Mouse (Mus musculus) retina, adult 2 months (tissue): ENCODE data around the gene Fsd1l.

Source experiments
- DNase-seq: peaks from one replicate; pipeline ENCODE4 v3.0.0-alpha.2; 2012; ENCODE audit warnings: low read depth, low spot score

Fsd1l gene

GRCm38 (mm10) chr4:53738956-53739616, 107.8 kb downstream of the Fsd1l start:
- peak; percentile 49 for DNase-seq

GRCm38 (mm10) chr4:53749831-53750230, 118.6 kb downstream of the Fsd1l start:
- DNase-seq = no peak

GRCm38 (mm10) chr4:53750391-53751120, 119.3 kb downstream of the Fsd1l start:
- no peak for DNase-seq
